Mouse (Mus musculus): Measurements from ENCODE around the gene Btnl2.

DNA sequence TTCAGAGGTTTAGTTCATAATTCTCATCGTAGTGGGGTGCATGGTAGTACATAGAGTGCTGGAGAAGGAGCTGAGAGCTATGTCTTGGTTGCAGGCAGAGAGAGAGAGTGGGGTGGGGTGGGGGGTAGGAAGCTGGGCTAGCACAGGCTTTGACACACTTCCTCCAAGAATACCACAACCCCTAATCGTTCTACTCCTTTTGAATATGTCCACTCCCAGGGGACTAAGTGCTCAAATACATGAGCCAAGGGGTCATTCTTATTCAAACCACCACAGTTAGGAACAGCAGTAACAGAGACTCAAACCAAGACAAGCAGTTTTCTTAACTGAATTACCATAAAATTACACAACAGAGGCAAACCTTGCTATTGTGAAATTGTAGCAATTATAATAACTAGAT is 32.0 kb downstream of the Btnl2 start:
- TF ChIP-seq CTCF (conservative IDR thresholded peaks at IDR 0.05; ENCODE audit: low read length), result no peak
- TF ChIP-seq NANOG (IDR thresholded peaks at IDR 0.05; ENCODE audit: borderline replicate concordance, low read length), result no peak
- no peak for TF ChIP-seq POU5F1 (IDR thresholded peaks at IDR 0.05; ENCODE audit: borderline replicate concordance, low read length)
